Mouse (Mus musculus) stomach, postnatal 0 days (tissue): ENCODE data around the gene Comtd1. TPM values are rescaled to one million over a fixed set of nuclear protein-coding genes. Genes with fewer than 3 reads are reported as not detected.
A peak's percentile ranks its signal among the peaks of the same experiment; 100 is the strongest.

Source experiments
- ATAC-seq: fragments of 200-750 bp; cut with Nextera tagmentation; 2 replicates; pipeline ENCODE4 v1.8.0; 2017; ENCODE audit not compliant: low FRiP score, low TSS enrichment
- DNase-seq: peaks from one replicate; pipeline ENCODE4 v3.0.0-alpha.2; 2016; ENCODE audit warnings: low spot score
- H3K27ac ChIP-seq: fragments of 300-500 bp; sonication (generic); replicated peaks from 2 replicates; pipeline ENCODE4 v1.5.1; 2014; ENCODE audit warnings: mild to moderate bottlenecking, control low read depth
- H3K27me3 ChIP-seq: fragments of 300-500 bp; sonication (generic); 2 replicates; pipeline ENCODE4 v1.6.1; 2014; ENCODE audit warnings: low read length; ENCODE audit not compliant: control insufficient read depth, insufficient read depth
- H3K36me3 ChIP-seq: fragments of 300-500 bp; sonication (generic); 2 replicates; pipeline ENCODE4 v1.6.1; 2014; ENCODE audit warnings: low read length, mixed read lengths; ENCODE audit not compliant: control insufficient read depth, insufficient read depth
- H3K4me1 ChIP-seq: fragments of 300-500 bp; sonication (generic); replicated peaks from 2 replicates; pipeline ENCODE4 v1.6.1; 2014; ENCODE audit warnings: antibody characterized with exemption; ENCODE audit not compliant: control insufficient read depth, insufficient read depth
- H3K4me2 ChIP-seq: fragments of 300-500 bp; sonication (generic); replicated peaks from 2 replicates; pipeline ENCODE4 v1.6.1; 2014; ENCODE audit warnings: low read depth, mild to moderate bottlenecking, control low read depth, moderate library complexity
- H3K4me3 ChIP-seq: fragments of 300-500 bp; sonication (generic); 2 replicates; pipeline ENCODE4 v1.5.1; 2014; ENCODE audit warnings: low read depth, low read length, control low read depth
- H3K9ac ChIP-seq: fragments of 300-500 bp; sonication (generic); 2 replicates; pipeline ENCODE4 v1.6.1; 2014; ENCODE audit warnings: mild to moderate bottlenecking, low read length, control low read depth, mixed read lengths
- H3K9me3 ChIP-seq: fragments of 300-500 bp; sonication (generic); 2 replicates; pipeline ENCODE4 v1.6.1; 2016; ENCODE audit warnings: low read length; ENCODE audit not compliant: control insufficient read depth
- CTCF ChIP-seq: IDR thresholded peaks from 2 replicates; pipeline ENCODE4 v1.5.1; 2016; ENCODE audit warnings: antibody characterized with exemption, low read depth, mild to moderate bottlenecking, moderate library complexity
- EP300 ChIP-seq: optimal IDR thresholded peaks from 2 replicates; pipeline ENCODE3; 2016; ENCODE audit warnings: antibody characterized with exemption
- WGBS: fragments of 180-500 bp; shearing (Covaris S2); extraction: QIAGEN DNeasy Blood & Tissue Kit; methylation state at CpG from one replicate; pipeline ENCODE4 v1.1.7; 2014; 5-methylcytosine and 5-hydroxymethylcytosine counted together
- polyA plus RNA-seq: library from polyadenylated mRNA; unstranded; fragments of >200 nt; fragmentation: Nextera tagmentation; extraction: Ambion mirVana; gene quantifications from 2 replicates; pipeline ENCODE4 v1.2.1, GENCODE M21; 2015

Comtd1 gene
- polyA plus RNA-seq, 1 experiment from 2014 or later: 39.2 TPM

- TF ChIP-seq EP300: no peak
- TF ChIP-seq CTCF: no peak
- 32% methylated on average over 2 of the region's 2 CpGs for WGBS
- no peaks in the 10 kb centered on the region for H3K4me1 ChIP-seq
- H3K36me3 ChIP-seq: no peaks in the 10 kb centered on the region
- DNase-seq: no peak
- H3K9me3 ChIP-seq: no peaks in the 10 kb centered on the region
- H3K9ac ChIP-seq: no peak overlapping the region
- no peak overlapping the region for H3K4me3 ChIP-seq
- H3K27ac ChIP-seq: peak overlapping the region; percentile 77
- H3K27me3 ChIP-seq: no peaks in the 10 kb centered on the region
- no peak overlapping the region for H3K4me2 ChIP-seq
- ATAC-seq: no peak
These were observed 42.6 kb downstream of the Comtd1 start for GRCm38 (mm10) chr14:21806203-21806602.

- H3K27ac ChIP-seq: no peak overlapping the region
- 94% methylated on average over 6 of the region's 6 CpGs for WGBS
- peaks cover 5% of the 10 kb centered on the region; the same call in 1 of the 2 replicates for H3K36me3 ChIP-seq
- no peaks in the 10 kb centered on the region for H3K4me1 ChIP-seq
- H3K9me3 ChIP-seq: no peaks in the 10 kb centered on the region
- TF ChIP-seq CTCF: no peak
- no peak for TF ChIP-seq EP300
- no peaks in the 10 kb centered on the region for H3K27me3 ChIP-seq
- no peak overlapping the region for H3K4me2 ChIP-seq
- no peak overlapping the region for H3K4me3 ChIP-seq
- DNase-seq (no peak), ATAC-seq (no peak)
- H3K9ac ChIP-seq: no peak overlapping the region
These were observed 46.1 kb downstream of the Comtd1 start for GRCm38 (mm10) chr14:21802543-21803206.

GRCm38 (mm10) chr14:21801624-21802023 is 47.2 kb downstream of the Comtd1 start:
- no peaks in the 10 kb centered on the region for H3K27me3 ChIP-seq
- no peaks in the 10 kb centered on the region for H3K9me3 ChIP-seq
- no peak for DNase-seq
- no peak for ATAC-seq
- no peak overlapping the region for H3K27ac ChIP-seq
- H3K4me2 ChIP-seq: no peak overlapping the region
- WGBS: 80% methylated on average over 7 of the region's 7 CpGs
- TF ChIP-seq EP300 (no peak), CTCF (no peak)
- H3K4me1 ChIP-seq: no peaks in the 10 kb centered on the region
- H3K36me3 ChIP-seq: peaks cover 5% of the 10 kb centered on the region; the same call in 1 of the 2 replicates
- H3K4me3 ChIP-seq: no peak overlapping the region
- H3K9ac ChIP-seq: no peak overlapping the region

- Histone ChIP-seq H3K9me3 (no peaks in the 10 kb centered on the region), H3K4me1 (no peaks in the 10 kb centered on the region), H3K4me3 (no peak overlapping the region), H3K36me3 (peaks cover 5% of the 10 kb centered on the region; the same call in 1 of the 2 replicates), H3K9ac (no peak overlapping the region), H3K27ac (no peak overlapping the region), H3K27me3 (no peaks in the 10 kb centered on the region), H3K4me2 (no peak overlapping the region)
- WGBS: 69% methylated on average over 4 of the region's 4 CpGs
- DNase-seq (no peak), ATAC-seq (peak; percentile 80)
- no peak for TF ChIP-seq CTCF
- no peak for TF ChIP-seq EP300
These were observed 48.1 kb downstream of the Comtd1 start for GRCm38 (mm10) chr14:21800641-21801040.

Other genes starting within 250 kb of the Comtd1 start
- gene Dupd1, start 134.4 kb downstream of the Comtd1 start, polyA plus RNA-seq: not detected in 2 replicates
- gene Samd8, start 98.4 kb downstream of the Comtd1 start, polyA plus RNA-seq: 15.3 and 15.9 TPM in 2 replicates
- gene Dusp13, start 97.8 kb downstream of the Comtd1 start, polyA plus RNA-seq: 1.9 and 2.5 TPM in 2 replicates
- 276 and 279 TPM in 2 replicates for gene Vdac2, start 23.7 kb downstream of the Comtd1 start, polyA plus RNA-seq
- gene Zfp503, start 140.6 kb upstream of the Comtd1 start, polyA plus RNA-seq: 10.0 and 11.3 TPM in 2 replicates
- 0.39 and 0.46 TPM in 2 replicates for gene Lrmda, start 170.7 kb upstream of the Comtd1 start, polyA plus RNA-seq